Mouse (Mus musculus) bone marrow, adult 2 months (tissue): ENCODE measurements around the gene Klrg2. TPM values are rescaled to one million over a fixed set of nuclear protein-coding genes. Genes with fewer than 3 reads are reported as not detected.

Source experiments
- H3K27ac ChIP-seq: fragments of 200-500 bp; 2 replicates; pipeline ENCODE4 v1.5.1; 2012; ENCODE audit warnings: low read depth, mild to moderate bottlenecking, control low read depth, inconsistent platforms, low read length; ENCODE audit not compliant: control insufficient read depth, poor library complexity, insufficient read depth
- H3K4me1 ChIP-seq: fragments of 200-500 bp; 2 replicates; pipeline ENCODE4 v1.6.1; 2011; ENCODE audit warnings: low read length; ENCODE audit not compliant: control insufficient read depth, insufficient read depth
- H3K4me3 ChIP-seq: fragments of 200-500 bp; replicated peaks from 2 replicates; pipeline ENCODE3; 2011; ENCODE audit warnings: mild to moderate bottlenecking, low read depth, low read length, control low read depth; ENCODE audit not compliant: control insufficient read depth
- CTCF ChIP-seq: fragments of 200-500 bp; IDR thresholded peaks from 2 replicates; pipeline ENCODE4 v1.5.1; 2011; ENCODE audit warnings: low read length, control low read depth; ENCODE audit not compliant: control insufficient read depth, insufficient read depth
- POLR2A ChIP-seq: fragments of 200-500 bp; IDR thresholded peaks from 2 replicates; pipeline ENCODE4 v1.6.1; 2011; ENCODE audit warnings: low read depth, mild to moderate bottlenecking, control low read depth, low read length, borderline replicate concordance; ENCODE audit not compliant: control insufficient read depth
- WGBS: fragments of 180-500 bp; shearing (Covaris S2); methylation state at CpG from one replicate; pipeline ENCODE4 v1.1.7; 2018; 5-methylcytosine and 5-hydroxymethylcytosine counted together
- polyA plus RNA-seq: library from polyadenylated mRNA; stranded (reverse); fragments of >200 nt; gene quantifications from 2 replicates; pipeline ENCODE4 v1.2.4, GENCODE M21; 2011; ENCODE audit warnings: low replicate concordance; ENCODE audit not compliant: missing spikeins, insufficient read depth, insufficient read length

Gene Klrg2
- polyA plus RNA-seq, 1 experiment = not detected

GRCm38 (mm10) chr6:38669580-38669979 is 32.5 kb upstream of the Klrg2 start:
- Histone ChIP-seq H3K4me1 (no peaks in the 10 kb centered on the region), H3K4me3 (no peak overlapping the region), H3K27ac (no peak overlapping the region)
- WGBS = 37% methylated on average over 6 of the region's 6 CpGs
- TF ChIP-seq POLR2A (no peak), CTCF (peak; percentile 36; the same call in 1 of the 2 replicates)

DNA sequence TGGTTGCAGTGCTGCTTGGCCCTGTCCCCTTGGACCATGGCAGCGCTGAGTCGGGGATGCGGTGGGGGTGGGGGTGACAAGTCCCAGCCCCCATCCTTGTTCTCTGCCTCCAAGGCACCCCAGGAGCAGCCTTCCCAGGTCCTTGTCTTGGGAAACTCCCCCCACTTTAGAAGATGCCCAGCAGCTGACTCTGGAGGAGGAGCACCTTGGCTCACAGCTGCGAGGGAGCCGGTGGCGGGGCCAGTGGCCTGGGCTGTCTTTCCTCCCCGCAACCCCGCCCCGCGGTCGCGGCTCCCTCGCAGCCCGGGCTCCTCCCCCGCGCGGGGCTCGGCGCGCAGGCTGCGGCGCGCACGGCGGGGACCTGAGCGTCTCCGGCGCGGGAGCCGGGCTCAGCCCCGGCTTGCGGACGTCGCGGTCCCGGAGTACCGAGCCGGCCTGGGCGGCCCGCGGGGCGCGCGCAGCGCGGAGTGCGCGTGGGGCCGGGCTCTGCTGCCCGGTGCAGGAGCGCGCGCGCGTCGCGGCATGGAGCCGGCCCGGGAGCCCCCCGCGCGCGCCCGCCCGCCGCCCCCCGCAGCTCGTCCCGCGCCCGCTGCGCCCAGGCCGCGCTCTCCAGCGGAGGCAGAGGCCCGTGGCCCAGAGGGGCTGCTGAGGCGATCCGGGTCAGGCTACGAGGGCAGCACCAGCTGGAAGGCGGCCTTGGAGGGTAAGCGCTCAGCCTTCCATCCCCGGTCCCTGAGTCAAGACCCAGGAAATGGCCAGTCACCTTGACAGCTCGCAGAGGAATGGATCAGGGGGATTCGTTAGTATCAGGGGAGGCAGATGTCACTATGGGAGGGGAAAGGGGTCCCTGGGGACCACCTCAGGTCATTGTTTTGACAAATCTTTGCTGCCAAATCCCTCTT is 25.9 kb upstream of the Klrg2 start, which contains the start of gene Clec2l:
Clec2l (plus strand) TSS at position 356 of the 902 bp plus-strand sequence.
- no peaks in the 10 kb centered on the region for H3K4me1 ChIP-seq
- WGBS = 3% methylated on average over 83 of the region's 84 CpGs
- H3K4me3 ChIP-seq = peak within 1 kb of the TSS; percentile 8
- TF ChIP-seq CTCF = no peak
- no peak for TF ChIP-seq POLR2A
- no peak within 1 kb of the TSS for H3K27ac ChIP-seq

GRCm38 (mm10) chr6:38661626-38662025 is 24.6 kb upstream of the Klrg2 start:
- 67% methylated on average over 4 of the region's 4 CpGs for WGBS
- TF ChIP-seq POLR2A = no peak
- TF ChIP-seq CTCF = no peak
- no peak overlapping the region for H3K27ac ChIP-seq
- no peaks in the 10 kb centered on the region for H3K4me1 ChIP-seq
- H3K4me3 ChIP-seq = no peak overlapping the region

DNA sequence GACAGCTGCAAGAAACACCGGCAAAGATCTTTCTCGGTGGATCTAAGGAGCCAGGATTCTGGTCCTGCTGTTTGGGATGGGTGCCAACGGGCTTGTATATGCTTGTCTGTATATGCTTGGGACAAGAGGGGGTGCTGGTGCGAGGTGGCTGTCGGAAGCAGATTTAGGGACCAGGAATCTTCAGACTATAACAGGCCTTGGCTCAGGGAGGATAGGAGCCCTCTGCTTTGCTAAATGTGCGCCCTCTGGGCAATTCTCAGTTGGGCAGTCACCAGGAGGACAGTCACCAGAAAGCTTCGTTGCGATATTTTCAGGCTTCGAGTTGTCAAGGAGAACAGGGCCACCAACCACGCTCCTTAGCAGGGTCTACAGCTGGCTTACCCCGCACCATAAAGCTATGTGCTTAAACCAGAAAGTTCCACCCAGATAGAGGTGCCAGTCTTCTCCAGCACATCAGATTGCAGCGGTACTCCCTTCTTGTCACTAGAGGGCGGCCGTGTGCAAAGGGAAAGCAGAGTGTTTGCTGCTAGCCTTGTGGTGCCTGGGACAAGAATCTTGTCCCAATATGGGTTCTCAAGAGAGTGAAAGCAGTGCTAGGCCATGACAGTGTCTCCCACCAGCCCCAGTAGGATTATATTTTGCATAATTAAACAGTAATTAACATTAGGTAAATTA is 13.4 kb upstream of the Klrg2 start:
- 39% methylated on average over 14 of the region's 14 CpGs for WGBS
- Histone ChIP-seq H3K4me3 (no peak overlapping the region), H3K27ac (no peak overlapping the region), H3K4me1 (no peaks in the 10 kb centered on the region)
- TF ChIP-seq POLR2A (no peak), CTCF (peak; percentile 94)

GRCm38 (mm10) chr6:38649545-38649944 is 12.5 kb upstream of the Klrg2 start:
- Histone ChIP-seq H3K4me3 (no peak overlapping the region), H3K4me1 (no peaks in the 10 kb centered on the region), H3K27ac (no peak overlapping the region)
- TF ChIP-seq CTCF (peak; percentile 56), POLR2A (no peak)
- WGBS = 66% methylated on average over 3 of the region's 3 CpGs

DNA sequence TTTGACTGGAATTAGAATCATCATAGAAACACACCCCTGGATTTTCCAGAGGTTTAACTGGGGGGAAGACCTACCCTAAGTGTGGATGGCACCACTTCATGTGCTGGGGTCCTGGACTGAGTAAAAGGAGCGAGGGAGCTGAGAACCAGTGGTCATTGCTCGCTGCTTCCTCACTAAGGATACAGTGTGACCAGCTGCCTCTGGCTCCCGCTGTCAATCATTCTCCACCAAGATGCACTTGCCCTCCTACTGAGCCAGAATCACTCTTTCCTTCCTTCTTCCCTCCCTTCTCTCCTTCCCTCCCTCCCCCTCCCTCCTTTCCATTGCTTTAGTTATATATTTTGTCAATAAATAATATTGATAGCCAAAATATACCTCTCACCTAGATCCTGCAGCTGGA is 6.0 kb upstream of the Klrg2 start:
- Histone ChIP-seq H3K4me1 (no peaks in the 10 kb centered on the region; the same call in 1 of the 2 replicates), H3K4me3 (no peak overlapping the region), H3K27ac (no peak overlapping the region)
- TF ChIP-seq POLR2A (no peak), CTCF (no peak)
- WGBS = 80% methylated on average over 3 of the region's 3 CpGs

- TF ChIP-seq CTCF = no peak
- no peak for TF ChIP-seq POLR2A
- Histone ChIP-seq H3K4me1 (no peaks in the 10 kb centered on the region; the same call in 1 of the 2 replicates), H3K4me3 (no peak overlapping the region), H3K27ac (no peak overlapping the region)
- WGBS = 68% methylated on average over 5 of the region's 5 CpGs
Observed at GRCm38 (mm10) chr6:38642593-38642992, 5.6 kb upstream of the Klrg2 start.

GRCm38 (mm10) chr6:38641645-38642044 is 4.6 kb upstream of the Klrg2 start:
- no peaks in the 10 kb centered on the region; the same call in 1 of the 2 replicates for H3K4me1 ChIP-seq
- 16% methylated on average over 5 of the region's 5 CpGs for WGBS
- no peak overlapping the region for H3K27ac ChIP-seq
- TF ChIP-seq CTCF (no peak), POLR2A (no peak)
- H3K4me3 ChIP-seq = no peak overlapping the region

DNA sequence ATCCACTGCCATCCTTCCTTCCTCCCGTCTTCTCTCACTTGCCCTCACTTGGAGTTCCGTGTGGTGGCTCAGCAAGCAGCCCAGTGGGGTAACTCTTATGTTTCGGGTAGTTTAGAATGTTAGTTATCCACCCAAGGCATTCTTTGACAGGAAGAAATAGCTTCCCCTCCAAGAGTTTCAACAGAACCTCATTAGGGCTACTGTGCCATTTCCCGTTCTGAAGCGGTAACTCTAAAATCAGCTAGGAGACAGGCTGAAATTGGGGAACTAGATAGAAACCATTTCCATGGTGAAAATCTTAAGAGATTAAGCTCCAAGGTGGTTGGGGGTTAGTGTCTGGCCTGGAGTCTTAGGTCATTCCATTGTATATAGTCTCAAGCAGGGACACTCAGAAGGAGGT is 4.2 kb upstream of the Klrg2 start:
- TF ChIP-seq CTCF = no peak
- TF ChIP-seq POLR2A = no peak
- no peak overlapping the region for H3K4me3 ChIP-seq
- no peaks in the 10 kb centered on the region; the same call in 1 of the 2 replicates for H3K4me1 ChIP-seq
- 4% methylated on average over 5 of the region's 5 CpGs for WGBS
- no peak overlapping the region for H3K27ac ChIP-seq
